Mouse (Mus musculus) small intestine, adult 2 months (tissue): ENCODE data around the gene Inpp5f.

Experiments used
- CTCF ChIP-seq: fragments of 200-500 bp; IDR thresholded peaks from 2 replicates; pipeline ENCODE4 v1.5.1; 2012; ENCODE audit warnings: low read depth, mild to moderate bottlenecking, control low read depth, inconsistent platforms, low read length, moderate library complexity, mixed read lengths; ENCODE audit not compliant: insufficient replicate concordance, insufficient read length; ENCODE audit errors: extremely low read depth
- POLR2A ChIP-seq: fragments of 200-500 bp; IDR thresholded peaks from 2 replicates; pipeline ENCODE4 v1.6.1; 2012; ENCODE audit warnings: low read depth, mild to moderate bottlenecking, control low read depth, inconsistent platforms, low read length, moderate library complexity

GRCm38 (mm10) chr7:128731585-128731984, 120.5 kb downstream of the Inpp5f start:
- no peak for TF ChIP-seq POLR2A
- TF ChIP-seq CTCF: no peak
